In genomic region chr6:108660206-108660877, GRCm38 (mm10) we compare ENCODE assay signal across 8 mouse cellular contexts. TPM values are rescaled to one million over a fixed set of nuclear protein-coding genes. Genes with fewer than 3 reads are reported as not detected.
DNase-seq lines count a peak whose midpoint lies in the region; ATAC-seq and TF ChIP-seq lines count a peak whose summit lies in the region.

Gene Bhlhe40, plus strand, starts transcription at chr6:108660629.

- peaks cover 2% of the 10 kb centered on the region; the same call in 1 of the 2 replicates for H3K4me1 ChIP-seq in erythroblast, embryonic 14.5 days (ENCODE audit: control insufficient read depth)
- peaks cover 13% of the 10 kb centered on the region; the same call in 1 of the 2 replicates for H3K4me1 ChIP-seq in embryonic fibroblast, embryonic 13.5 days (ENCODE audit: control insufficient read depth, insufficient read depth, low read length)
- H3K4me1 ChIP-seq in heart, embryonic 12.5 days (replicated peaks), result peaks cover 32% of the 10 kb centered on the region
- peaks cover 22% of the 10 kb centered on the region for H3K4me1 ChIP-seq in kidney, postnatal 0 days (replicated peaks; ENCODE audit: insufficient read depth, low read length)
- H3K4me1 ChIP-seq in liver, adult 2 months (ENCODE audit: control insufficient read depth, insufficient read depth, low read length), result peaks cover 10% of the 10 kb centered on the region

- H3K4me3 ChIP-seq in erythroblast, embryonic 14.5 days (replicated peaks), result peak within 1 kb of the TSS; percentile 60
- peak within 1 kb of the TSS; percentile 91 for H3K4me3 ChIP-seq in embryonic fibroblast, embryonic 13.5 days (ENCODE audit: insufficient read depth, low read length)
- H3K4me3 ChIP-seq in heart, embryonic 12.5 days, result peak within 1 kb of the TSS; percentile 58
- peak within 1 kb of the TSS; percentile 56 for H3K4me3 ChIP-seq in kidney, postnatal 0 days (replicated peaks; ENCODE audit: low read depth, low read length)
- peak within 1 kb of the TSS; percentile 94 for H3K4me3 ChIP-seq in liver, adult 2 months (ENCODE audit: insufficient read depth, low read depth, low read length)

- TF ChIP-seq POLR2A in embryonic fibroblast, embryonic 13.5 days (IDR thresholded peaks at IDR 0.05; ENCODE audit: low read depth, low read length), result peak; percentile 97
- peak; percentile 99 for TF ChIP-seq POLR2A in liver, adult 2 months (IDR thresholded peaks at IDR 0.05; ENCODE audit: extremely low read depth, insufficient read depth, low read length)

- peaks cover 47% of the 10 kb centered on the region for H3K27me3 ChIP-seq in erythroblast, embryonic 14.5 days (ENCODE audit: control insufficient read depth)
- H3K27me3 ChIP-seq in heart, embryonic 12.5 days (replicated peaks), result no peaks in the 10 kb centered on the region
- no peaks in the 10 kb centered on the region for H3K27me3 ChIP-seq in kidney, postnatal 0 days (ENCODE audit: insufficient read depth, low read length)
- no peaks in the 10 kb centered on the region for H3K27me3 ChIP-seq in liver, adult 2 months (ENCODE audit: control insufficient read depth, insufficient read depth, low read length)

- H3K9ac ChIP-seq in heart, embryonic 12.5 days, result peak within 1 kb of the TSS; percentile 74
- peak within 1 kb of the TSS; percentile 71 for H3K9ac ChIP-seq in kidney, postnatal 0 days (ENCODE audit: low read depth, low read length)
- peak within 1 kb of the TSS; percentile 99 for H3K9ac ChIP-seq in liver, adult 2 months (ENCODE audit: low read depth, low read length)

- peaks cover 2% of the 10 kb centered on the region; the same call in 1 of the 2 replicates for H3K36me3 ChIP-seq in erythroblast, embryonic 14.5 days (ENCODE audit: control insufficient read depth)
- H3K36me3 ChIP-seq in heart, embryonic 12.5 days, result peaks cover 11% of the 10 kb centered on the region
- H3K36me3 ChIP-seq in kidney, postnatal 0 days (ENCODE audit: insufficient read depth, low read length), result peaks cover 11% of the 10 kb centered on the region; the same call in 1 of the 2 replicates
- peaks cover 22% of the 10 kb centered on the region for H3K36me3 ChIP-seq in liver, adult 2 months (ENCODE audit: control insufficient read depth, insufficient read depth, low read length)

- peak within 1 kb of the TSS; percentile 96 for H3K27ac ChIP-seq in embryonic fibroblast, embryonic 13.5 days (ENCODE audit: insufficient read depth, low read length)
- H3K27ac ChIP-seq in heart, embryonic 12.5 days (ENCODE audit: poor library complexity, severe bottlenecking), result peak within 1 kb of the TSS; percentile 100
- peak within 1 kb of the TSS; percentile 98 for H3K27ac ChIP-seq in kidney, postnatal 0 days
- peak within 1 kb of the TSS; percentile 100 for H3K27ac ChIP-seq in liver, adult 2 months (replicated peaks; ENCODE audit: insufficient read depth, low read depth, low read length)

- peak; percentile 96 for DNase-seq in kidney, postnatal 0 days (ENCODE audit: low spot score)
- peak; percentile 96 for DNase-seq in liver, adult 2 months (ENCODE audit: extremely low read depth, low read depth, low spot score)
- peak; percentile 74 to 81 for DNase-seq in spleen, postnatal 4 days (ENCODE audit: low spot score in 2 of 2)

- no peaks in the 10 kb centered on the region for H3K9me3 ChIP-seq in erythroblast, embryonic 14.5 days (ENCODE audit: control insufficient read depth, low read length)
- H3K9me3 ChIP-seq in heart, embryonic 12.5 days (replicated peaks), result no peaks in the 10 kb centered on the region
- no peaks in the 10 kb centered on the region for H3K9me3 ChIP-seq in kidney, postnatal 0 days (replicated peaks; ENCODE audit: low read length)

- no peak; the same call in 1 of the 2 replicates for ATAC-seq in erythroblast, adult 5-6 weeks (replicated peaks; ENCODE audit: low FRiP score, poor library complexity, severe bottlenecking)
- ATAC-seq in heart, embryonic 12.5 days (ENCODE audit: insufficient number of reproducible peaks, low FRiP score), result peak; percentile 84
- ATAC-seq in kidney, postnatal 0 days (replicated peaks; ENCODE audit: low FRiP score, low read depth), result peak; percentile 84
- ATAC-seq in monocyte, adult 5-6 weeks (replicated peaks; ENCODE audit: insufficient number of reproducible peaks, low FRiP score, low TSS enrichment, poor library complexity, severe bottlenecking), result peak; percentile 64

- WGBS in heart, embryonic 12.5 days, result 0% methylated on average over 31 of the region's 43 CpGs
- WGBS in kidney, postnatal 0 days, result under 1% methylated on average over 39 of the region's 43 CpGs
- under 1% methylated on average over 42 of the region's 43 CpGs for WGBS in liver, adult 2 months

- H3K79me2 ChIP-seq in liver, adult 2 months (ENCODE audit: control insufficient read depth, insufficient read depth, low read length), result no peaks in the 10 kb centered on the region; the same call in 1 of the 2 replicates

- H3K4me2 ChIP-seq in heart, embryonic 12.5 days, result peak within 1 kb of the TSS; percentile 80
- H3K4me2 ChIP-seq in kidney, postnatal 0 days (ENCODE audit: low read length), result peak within 1 kb of the TSS; percentile 96

- TF ChIP-seq CTCF in embryonic fibroblast, embryonic 13.5 days (IDR thresholded peaks at IDR 0.05; ENCODE audit: borderline replicate concordance, insufficient read depth, low read length), result no peak
- 0 out of 2 replicates have a peak, but pooled peaks have one; percentile 2 for TF ChIP-seq CTCF in kidney, postnatal 0 days (IDR thresholded peaks at IDR 0.05; ENCODE audit: low read depth)
- TF ChIP-seq CTCF in liver, adult 2 months (IDR thresholded peaks at IDR 0.05; ENCODE audit: low read depth, low read length), result 0 out of 2 replicates have a peak, but pooled peaks have one; percentile 3

RNA-seq across cellular contexts. Expression of gene Bhlhe40, which starts in this region (rescaled TPM):
- 0.17 and 0.20 TPM in 2 replicates for polyA plus RNA-seq in erythroblast, embryonic 14.5 days (2012)
- 3.3 and 8.6 TPM in 2 replicates for total RNA-seq in erythroblast, adult 5-6 weeks (2015; ENCODE audit: low replicate concordance)
- 2.9 and 11.7 TPM in 2 replicates for total RNA-seq in erythroblast, adult 5-6 weeks (2017; ENCODE audit: low replicate concordance)
- 57.1 and 61.3 TPM in 2 replicates for polyA plus RNA-seq in embryonic fibroblast, embryonic 13.5 days (2011; ENCODE audit: insufficient read length, low read depth, missing spikeins)
- polyA plus RNA-seq in heart, embryonic 12.5 days (2016; fragmentation: Nextera tagmentation; extraction: Ambion mirVana), result 22.4 and 23.8 TPM in 2 replicates
- polyA plus RNA-seq in kidney, postnatal 0 days (2015; fragmentation: Nextera tagmentation; extraction: Ambion mirVana), result 23.8 and 28.6 TPM in 2 replicates
- total RNA-seq in liver, adult 2 months (2014; rRNA removed), result 33.0 and 35.0 TPM in 2 replicates
- 16.4 and 17.4 TPM in 2 replicates for polyA plus RNA-seq in liver, adult 2 months (2012; rRNA removed)
- 293 to 388 TPM (median 305 TPM) in 3 replicates for total RNA-seq in monocyte, adult 5-6 weeks (2017)

Comparison
In these comparisons a context has a peak if more than half of its experiments do, and no peak if none do; other contexts are left out.
1. RNA of gene Bhlhe40 (polyA plus RNA-seq): 57.1 to 61.3 TPM in embryonic fibroblast, embryonic 13.5 days, 23.8 to 28.6 TPM in kidney, postnatal 0 days, 22.4 to 23.8 TPM in heart, embryonic 12.5 days and 16.4 to 17.4 TPM in liver, adult 2 months; 0.17 to 0.20 TPM in erythroblast, embryonic 14.5 days; every median in the first group is over 10 times any median in the second.
2. Peak in every context shown above with its lines, with median percentiles within 50 percentile points of each other: H3K4me3 ChIP-seq, H3K27ac ChIP-seq, H3K9ac ChIP-seq and DNase-seq.